Comparison of ENCODE assay signal across 13 mouse cellular contexts in the genomic region with DNA sequence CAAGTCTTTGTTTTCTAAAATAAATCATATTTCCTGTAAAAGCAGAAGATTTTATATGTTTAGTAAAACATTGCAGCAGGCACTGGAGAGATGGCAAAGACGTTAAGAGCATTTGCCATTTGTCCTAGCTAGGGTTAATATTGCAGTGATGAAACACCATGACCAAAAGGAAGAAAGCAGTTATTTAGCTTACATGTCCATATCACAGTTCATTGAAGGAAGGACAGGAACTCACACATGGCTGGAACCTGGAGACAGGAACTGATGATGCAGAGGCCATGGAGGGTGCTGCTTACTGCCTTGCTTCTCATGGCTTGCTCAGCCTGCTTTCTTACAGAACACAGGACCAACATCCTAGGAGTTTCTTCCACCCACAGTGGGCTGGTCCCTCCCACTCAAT.
"Had no signal": no experiment of that assay in that cellular context is flagged by ENCODE, and none has a peak within 500 bp of the region (broad histone marks: within the 10 kb centered on the region; RNA-seq: fewer than 3 reads in every experiment).

No protein-coding gene starts in this region.

- ATAC-seq: midbrain, embryonic 13.5 days; midbrain, embryonic 15.5 days had no signal

- DNase-seq: lung, adult 18-20 months; lung, embryonic 14.5 days; lung, postnatal 10 days; lung, postnatal 4 days; right cerebral cortex, adult 18-20 months; right cerebral cortex, postnatal 25 days; right cerebral cortex, postnatal 4 days; spleen, adult 18-20 months; thymus, adult 18-20 months; thymus, postnatal 14 days; thymus, postnatal 36 days had no signal
